In the genomic region with DNA sequence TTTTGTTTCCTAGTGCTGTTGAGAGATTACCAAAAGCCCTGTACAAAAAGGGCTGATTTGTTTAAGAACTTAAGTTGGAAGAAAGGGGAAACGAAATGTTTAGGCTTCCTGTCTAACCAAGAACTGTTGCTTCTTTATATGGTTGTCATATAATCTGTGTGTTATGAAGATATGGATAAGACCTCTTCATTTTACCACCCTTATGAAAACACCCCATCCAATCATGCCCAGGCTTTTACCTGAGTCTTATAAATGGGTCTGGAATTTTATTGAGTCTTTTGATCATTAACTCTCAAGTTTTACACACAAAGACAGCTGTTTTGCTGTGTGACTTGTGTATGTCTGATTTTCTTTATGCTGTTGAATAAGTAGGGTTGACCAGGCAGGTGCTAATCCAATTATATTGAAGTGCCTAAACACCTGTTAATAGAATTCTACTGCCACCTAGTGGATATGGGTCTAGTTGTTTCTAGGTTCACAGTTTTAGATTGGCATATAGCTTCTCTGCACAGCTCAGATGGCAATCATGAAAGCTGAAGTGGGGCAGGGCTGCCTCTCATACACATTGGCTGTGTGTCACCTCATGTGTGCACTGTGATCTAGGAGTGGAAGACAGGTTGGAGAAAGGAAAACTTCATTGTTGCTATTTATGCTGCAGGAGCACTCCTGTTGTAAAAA, we compare ENCODE assay signal across 9 mouse cellular contexts. TPM values are rescaled to one million over a fixed set of nuclear protein-coding genes. Genes with fewer than 3 reads are reported as not detected.
DNase-seq lines count a peak whose midpoint lies in the region; ATAC-seq and TF ChIP-seq lines count a peak whose summit lies in the region.
"Had no signal": no experiment of that assay in that cellular context is flagged by ENCODE, and none has a peak within 500 bp of the region (broad histone marks: within the 10 kb centered on the region; RNA-seq: fewer than 3 reads in every experiment).

No protein-coding gene starts in this region.

- no peaks in the 10 kb centered on the region for H3K27me3 ChIP-seq in thymus, adult 2 months (ENCODE audit: control insufficient read depth, insufficient read depth, low read length)
- no peaks in the 10 kb centered on the region for H3K27me3 ChIP-seq in forebrain, embryonic 13.5 days
- H3K27me3 ChIP-seq: liver, embryonic 15.5 days had no signal

- no peaks in the 10 kb centered on the region for H3K9me3 ChIP-seq in forebrain, embryonic 13.5 days (replicated peaks)
- H3K9me3 ChIP-seq: liver, embryonic 15.5 days had no signal

- no peak overlapping the region for H3K4me3 ChIP-seq in thymus, adult 2 months (ENCODE audit: control insufficient read depth, insufficient read depth, low read length)
- no peak overlapping the region for H3K4me3 ChIP-seq in forebrain, embryonic 13.5 days
- H3K4me3 ChIP-seq: liver, embryonic 15.5 days had no signal

- no peak for TF ChIP-seq POLR2A in thymus, adult 2 months (IDR thresholded peaks at IDR 0.05; ENCODE audit: control insufficient read depth, extremely low read depth, insufficient read depth, low read length, poor library complexity)

- H3K27ac ChIP-seq in thymus, adult 2 months (ENCODE audit: control insufficient read depth, insufficient read depth, low read length), result no peak overlapping the region
- H3K27ac ChIP-seq in forebrain, embryonic 13.5 days, result no peak overlapping the region
- H3K27ac ChIP-seq: liver, embryonic 15.5 days had no signal

- no peak overlapping the region for H3K4me2 ChIP-seq in forebrain, embryonic 13.5 days
- H3K4me2 ChIP-seq: liver, embryonic 15.5 days had no signal

- no peaks in the 10 kb centered on the region for H3K4me1 ChIP-seq in thymus, adult 2 months (replicated peaks; ENCODE audit: control insufficient read depth, insufficient read depth, low read length)
- no peaks in the 10 kb centered on the region for H3K4me1 ChIP-seq in forebrain, embryonic 13.5 days
- H3K4me1 ChIP-seq: liver, embryonic 15.5 days had no signal

- peak; percentile 15 for DNase-seq in adrenal gland, postnatal 14 days
- no peak for DNase-seq in adrenal gland, adult 2 months
- peak; percentile 16 for DNase-seq in thymus, adult 2 months
- no peak for DNase-seq in thymus, postnatal 36 days
- DNase-seq in large intestine, adult 2 months (ENCODE audit: low read depth, low spot score), result peak; percentile 47
- DNase-seq in naive thymus-derived CD4-positive, alpha-beta T cell, adult 2 months (ENCODE audit: low read depth), result peak; percentile 87
- no peak for DNase-seq in ovary, adult 18-20 months (ENCODE audit: low spot score)

- peaks cover 24% of the 10 kb centered on the region for H3K36me3 ChIP-seq in thymus, adult 2 months (ENCODE audit: control insufficient read depth, insufficient read depth, low read length)
- peaks cover 26% of the 10 kb centered on the region for H3K36me3 ChIP-seq in forebrain, embryonic 13.5 days (ENCODE audit: poor library complexity, severe bottlenecking)

- peak; percentile 77 for ATAC-seq in forebrain, embryonic 13.5 days

- 78% methylated on average over 1 of the region's 1 CpGs for WGBS in thymus, adult 2 months
- 78% methylated on average over 1 of the region's 1 CpGs for WGBS in forebrain, embryonic 13.5 days
- WGBS in large intestine, adult 2 months, result 40% methylated on average over 1 of the region's 1 CpGs

- H3K9ac ChIP-seq in forebrain, embryonic 13.5 days, result no peak overlapping the region
- H3K9ac ChIP-seq: liver, embryonic 15.5 days had no signal

- no peak for TF ChIP-seq CTCF in thymus, adult 2 months (IDR thresholded peaks at IDR 0.05; ENCODE audit: borderline replicate concordance, control insufficient read depth, extremely low read depth, insufficient read depth, low read length, poor library complexity)

RNA-seq across cellular contexts. Expression of a gene that starts 57.4 kb away (rescaled TPM):
- 118 and 134 TPM in 2 replicates for total RNA-seq in adrenal gland, postnatal 14 days (2021)
- total RNA-seq in adrenal gland, adult 2 months (2021), result 100 to 1,000 TPM; 116 to 125 TPM
- 1.4 and 1.8 TPM in 2 replicates for polyA plus RNA-seq in adrenal gland, adult 2 months (2012; rRNA removed)
- polyA plus RNA-seq in thymus, adult 2 months (2012; rRNA removed), result 16.0 and 16.2 TPM in 2 replicates
- polyA plus RNA-seq in forebrain, embryonic 13.5 days (2015; fragmentation: Nextera tagmentation; extraction: Ambion mirVana), result 267 and 275 TPM in 2 replicates
- polyA plus RNA-seq in large intestine, adult 2 months (2012; rRNA removed), result 8.0 and 9.9 TPM in 2 replicates

Comparison
In these comparisons a context has a peak if more than half of its experiments do, and no peak if none do; other contexts are left out.
1. DNase-seq: peak in adrenal gland, postnatal 14 days (single experiment), thymus, adult 2 months (single experiment), large intestine, adult 2 months (single experiment) and naive thymus-derived CD4-positive, alpha-beta T cell, adult 2 months (single experiment); none in adrenal gland, adult 2 months (single experiment), thymus, postnatal 36 days (0 of 2) and ovary, adult 18-20 months (single experiment).
2. RNA of a gene that starts 57.4 kb away (polyA plus RNA-seq): 267 to 275 TPM in forebrain, embryonic 13.5 days; 16.0 to 16.2 TPM in thymus, adult 2 months, 8.0 to 9.9 TPM in large intestine, adult 2 months and 1.4 to 1.8 TPM in adrenal gland, adult 2 months; every median in the first group is over 10 times any median in the second.